Mouse (Mus musculus) liver, embryonic 14.5 days (tissue): Measurements from ENCODE around the gene Rbm47. TPM values are rescaled to one million over a fixed set of nuclear protein-coding genes. Genes with fewer than 3 reads are reported as not detected.

ENCODE experiments used
- ATAC-seq: fragments of 200-750 bp; cut with Nextera tagmentation; 2 replicates; pipeline ENCODE4 v1.8.0; 2017; ENCODE audit warnings: moderate number of reproducible peaks, mild to moderate bottlenecking, moderate library complexity; ENCODE audit not compliant: insufficient read depth
- DNase-seq, 3 experiments: peaks; one replicate each; pipeline ENCODE4 v3.0.0-alpha.2; 2012 to 2013; ENCODE audit warnings: low read depth in 3 of 3, low spot score in 3 of 3
- H3K27ac ChIP-seq: fragments of 300-500 bp; sonication (generic); 2 replicates; pipeline ENCODE4 v1.5.1; 2014; ENCODE audit warnings: moderate library complexity, mild to moderate bottlenecking, control low read depth, inconsistent platforms
- H3K27me3 ChIP-seq: fragments of 300-500 bp; sonication (generic); 2 replicates; pipeline ENCODE4 v1.6.1; 2014; ENCODE audit warnings: mild to moderate bottlenecking, low read length, moderate library complexity; ENCODE audit not compliant: control insufficient read depth, insufficient read depth
- H3K36me3 ChIP-seq: fragments of 300-500 bp; sonication (generic); replicated peaks from 2 replicates; pipeline ENCODE4 v1.6.1; 2014; ENCODE audit warnings: low read depth; ENCODE audit not compliant: control insufficient read depth, insufficient read depth
- H3K4me1 ChIP-seq, 2 experiments: fragments of 200-500 bp in 1 of 2; fragments of 300-500 bp in 1 of 2; sonication (generic) in 1 of 2; replicated peaks; 2 replicates each; pipeline ENCODE4 v1.6.1; 2012 to 2014; ENCODE audit warnings: antibody characterized with exemption in 1 of 2, inconsistent platforms in 1 of 2, low read length in 1 of 2; ENCODE audit not compliant: control insufficient read depth in 2 of 2, insufficient read depth in 2 of 2
- H3K4me2 ChIP-seq: fragments of 300-500 bp; sonication (generic); 2 replicates; pipeline ENCODE4 v1.6.1; 2014; ENCODE audit warnings: low read depth, mild to moderate bottlenecking, control low read depth, moderate library complexity
- H3K4me3 ChIP-seq, 2 experiments: fragments of 200-500 bp in 1 of 2; fragments of 300-500 bp in 1 of 2; sonication (generic) in 1 of 2; 2 replicates each; pipeline ENCODE4 v1.5.1; 2012 to 2014; ENCODE audit warnings: low read depth in 2 of 2, low read length in 2 of 2, mild to moderate bottlenecking in 2 of 2, control low read depth in 1 of 2, inconsistent platforms in 1 of 2, moderate library complexity in 1 of 2; ENCODE audit not compliant: insufficient read depth in 1 of 2
- H3K9ac ChIP-seq: fragments of 300-500 bp; sonication (generic); replicated peaks from 2 replicates; pipeline ENCODE4 v1.6.1; 2014; ENCODE audit warnings: mild to moderate bottlenecking, control low read depth, moderate library complexity
- H3K9me3 ChIP-seq: fragments of 300-500 bp; sonication (generic); 2 replicates; pipeline ENCODE4 v1.6.1; 2016; ENCODE audit warnings: low read length, mixed read lengths; ENCODE audit not compliant: control insufficient read depth
- CTCF ChIP-seq: IDR thresholded peaks from 2 replicates; pipeline ENCODE4 v1.5.1; 2016; ENCODE audit warnings: antibody characterized with exemption, low read depth, control low read depth
- EP300 ChIP-seq: IDR thresholded peaks from 2 replicates; pipeline ENCODE4 v1.6.1; 2016; ENCODE audit warnings: antibody characterized with exemption, low read depth
- WGBS: fragments of 180-500 bp; shearing (Covaris S2); extraction: QIAGEN DNeasy Blood & Tissue Kit; methylation state at CpG from one replicate; pipeline ENCODE4 v1.1.7; 2014; ENCODE audit not compliant: insufficient replicate concordance; 5-methylcytosine and 5-hydroxymethylcytosine counted together
- polyA plus RNA-seq, 2 experiments: library from polyadenylated mRNA; depleted of rRNA in 1 of 2; stranded (reverse) in 1 of 2; unstranded in 1 of 2; fragments of >200 nt; fragmentation: Nextera tagmentation in 1 of 2; extraction: Ambion mirVana in 1 of 2; gene quantifications; 2 replicates each; pipeline versions ENCODE4 v1.2.1 to v1.2.3; 2012 to 2014

The Rbm47 gene
- polyA plus RNA-seq (2012; rRNA removed) (3.1 and 3.5 TPM in 2 replicates), polyA plus RNA-seq (2014; fragmentation: Nextera tagmentation; extraction: Ambion mirVana) (7.7 and 9.0 TPM in 2 replicates)

DNA sequence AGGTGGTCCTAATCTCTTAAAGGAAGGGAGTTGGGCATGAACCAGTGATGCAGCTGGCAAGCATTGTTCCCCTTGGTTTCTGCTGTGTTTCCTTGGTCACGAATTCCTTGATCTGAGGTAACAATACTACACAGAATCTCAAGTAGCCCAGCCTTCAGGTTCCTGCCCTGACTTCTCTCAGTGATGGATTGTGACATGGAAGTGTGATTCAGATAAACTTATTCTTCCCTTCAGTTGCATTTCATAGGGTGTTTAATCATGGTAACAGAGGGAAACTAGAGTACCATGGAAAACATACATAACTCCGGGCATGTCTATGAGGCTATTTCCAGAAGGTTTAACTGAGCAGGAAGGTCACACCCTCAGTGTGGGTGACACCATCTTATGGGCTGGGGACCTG, at the start of gene Rbm47:
Gene Rbm47, minus strand, starts transcription at position 101 of the 400 bp plus-strand sequence.
- Histone ChIP-seq H3K4me1 (no peaks in the 10 kb centered on the region), H3K27ac (no peak within 1 kb of the TSS), H3K4me2 (no peak within 1 kb of the TSS), H3K27me3 (no peaks in the 10 kb centered on the region), H3K9ac (no peak within 1 kb of the TSS), H3K36me3 (no peaks in the 10 kb centered on the region), H3K9me3 (no peaks in the 10 kb centered on the region), H3K4me3 (no peak within 1 kb of the TSS)
- ATAC-seq (no peak), DNase-seq (no peak)
- 65% methylated on average over 2 of the region's 2 CpGs for WGBS
- TF ChIP-seq EP300, result no peak
- TF ChIP-seq CTCF, result no peak

DNA sequence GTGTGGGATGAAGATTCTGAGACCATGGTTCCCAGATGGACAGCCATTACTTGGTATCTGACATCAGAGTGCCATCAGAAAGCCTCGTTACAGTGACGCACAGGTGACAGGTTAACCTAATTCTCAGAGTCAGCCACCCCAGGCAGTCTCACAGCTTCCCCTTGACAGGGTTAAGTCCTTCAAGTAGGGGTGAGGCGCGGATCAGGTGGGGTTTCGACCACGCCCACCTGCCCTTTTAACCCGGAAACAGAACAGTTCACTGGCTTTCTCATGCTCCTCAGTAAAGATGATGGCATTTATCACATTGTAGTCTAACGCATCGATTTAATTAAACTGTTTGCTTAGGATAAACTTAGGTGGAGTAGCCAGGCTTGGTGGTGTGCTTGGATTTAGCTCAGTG, 47.7 kb upstream of the Rbm47 start:
- Histone ChIP-seq H3K36me3 (no peaks in the 10 kb centered on the region), H3K4me2 (no peak overlapping the region), H3K27me3 (no peaks in the 10 kb centered on the region), H3K4me1 (peaks cover 0 to 12% of the 10 kb centered on the region in 2 experiments; a peak in 3 of 4 replicates), H3K4me3 (no peak overlapping the region), H3K9ac (no peak overlapping the region), H3K9me3 (no peaks in the 10 kb centered on the region), H3K27ac (no peak overlapping the region)
- TF ChIP-seq CTCF (no peak), EP300 (no peak)
- no peak for DNase-seq
- no peak for ATAC-seq
- WGBS, result 61% methylated on average over 9 of the region's 9 CpGs

DNA sequence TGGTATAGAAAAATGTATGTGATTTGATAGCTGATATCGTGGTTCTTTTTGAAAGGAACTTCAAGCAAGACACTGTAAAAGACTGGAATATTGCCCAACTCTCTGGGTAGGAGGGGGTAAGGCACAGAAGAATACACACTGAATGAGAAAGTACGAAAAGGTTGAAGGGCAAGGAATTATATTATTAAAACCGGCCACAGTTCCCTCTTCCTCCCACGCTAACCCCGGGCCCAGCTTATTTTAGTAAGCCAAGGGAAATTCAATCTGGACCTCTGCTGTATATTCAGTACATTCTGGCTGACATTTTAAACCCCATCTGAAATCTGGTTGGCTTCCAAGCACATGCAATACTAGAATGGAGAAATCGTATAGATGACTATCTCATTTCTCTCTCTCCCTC, 46.8 kb upstream of the Rbm47 start:
- DNase-seq (no peak), ATAC-seq (no peak)
- Histone ChIP-seq H3K9me3 (no peaks in the 10 kb centered on the region), H3K4me2 (no peak overlapping the region), H3K4me1 (peaks cover 0 to 16% of the 10 kb centered on the region in 2 experiments; a peak in 3 of 4 replicates), H3K36me3 (no peaks in the 10 kb centered on the region), H3K4me3 (no peak overlapping the region), H3K27ac (no peak overlapping the region), H3K27me3 (no peaks in the 10 kb centered on the region), H3K9ac (no peak overlapping the region)
- 60% methylated on average over 6 of the region's 6 CpGs for WGBS
- TF ChIP-seq CTCF (no peak), EP300 (no peak)

DNA sequence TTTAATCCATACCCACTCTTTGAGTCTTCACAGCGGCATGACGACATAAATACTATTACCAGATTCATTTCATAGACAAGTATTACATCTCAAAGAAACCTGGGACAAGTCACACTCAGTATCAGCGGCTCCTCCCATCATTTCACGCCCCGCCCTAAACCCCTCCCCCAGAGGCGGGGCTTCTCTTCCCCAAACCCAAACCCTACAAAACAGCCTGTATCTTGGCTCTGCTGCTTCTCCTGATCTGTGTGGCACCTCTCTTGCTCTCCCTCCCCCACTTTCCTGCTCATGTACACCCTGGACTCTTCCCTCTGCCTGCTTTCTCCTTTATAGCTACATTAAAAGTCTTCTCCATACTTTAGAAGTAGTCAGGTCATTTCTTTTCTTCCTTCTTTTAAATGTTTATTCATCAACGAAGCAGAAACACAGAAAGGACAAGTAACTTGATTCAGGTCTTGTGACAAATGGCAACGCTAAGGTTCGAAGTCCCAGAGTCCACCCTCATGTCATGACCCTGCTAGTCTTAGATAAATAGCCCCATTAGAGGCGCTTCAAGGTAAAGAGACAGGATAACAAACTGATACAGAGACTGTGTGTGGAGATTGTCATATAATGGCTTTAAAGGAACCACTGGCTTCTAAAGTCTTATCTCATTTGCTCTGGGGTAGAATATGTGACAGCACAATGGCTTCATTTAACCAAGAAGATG, 42.8 kb upstream of the Rbm47 start:
- Histone ChIP-seq H3K27ac (no peak overlapping the region), H3K9me3 (no peaks in the 10 kb centered on the region), H3K4me1 (peaks cover 0 to 16% of the 10 kb centered on the region in 2 experiments; a peak in 3 of 4 replicates), H3K4me3 (no peak overlapping the region), H3K9ac (no peak overlapping the region), H3K4me2 (no peak overlapping the region), H3K36me3 (no peaks in the 10 kb centered on the region), H3K27me3 (no peaks in the 10 kb centered on the region)
- DNase-seq (peak in 1 of 3 experiments; percentile 19), ATAC-seq (peak; percentile 77)
- TF ChIP-seq CTCF, result no peak
- TF ChIP-seq EP300, result no peak
- WGBS, result 35% methylated on average over 10 of the region's 10 CpGs

DNA sequence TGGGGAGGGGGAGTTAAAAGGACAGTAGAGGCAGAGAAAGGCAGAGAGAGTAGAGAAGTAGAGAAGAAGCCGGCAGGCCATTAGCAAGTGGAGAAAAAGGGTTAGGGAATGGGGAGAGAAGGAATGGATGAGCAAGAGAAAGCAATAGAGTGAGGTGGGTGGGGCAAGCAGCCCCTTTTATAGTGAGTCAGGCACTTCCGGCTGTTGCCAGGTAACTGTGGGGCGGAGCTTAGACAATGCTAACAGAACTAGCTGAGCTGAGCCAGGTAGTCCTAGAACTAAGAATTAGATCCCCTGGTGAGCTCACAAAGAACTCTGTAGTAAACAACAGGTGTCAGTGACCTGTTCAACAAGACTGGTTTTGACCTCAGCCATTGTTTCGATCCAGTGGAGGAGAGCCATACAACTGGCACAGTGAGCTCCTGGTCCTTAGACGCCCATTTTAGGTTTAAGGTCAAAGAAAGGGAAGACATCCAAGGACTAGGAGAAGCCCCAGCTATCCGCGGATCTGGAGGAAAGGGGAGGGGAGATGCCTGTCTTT, 41.5 kb upstream of the Rbm47 start:
- WGBS, result 54% methylated on average over 7 of the region's 7 CpGs
- DNase-seq, result no peak

More for the DNA sequence above, 41.5 kb upstream of the Rbm47 start:
- no peaks in the 10 kb centered on the region for H3K27me3 ChIP-seq
- H3K36me3 ChIP-seq, result no peaks in the 10 kb centered on the region
- H3K9me3 ChIP-seq, result no peaks in the 10 kb centered on the region
- no peak overlapping the region for H3K9ac ChIP-seq
- no peak overlapping the region for H3K4me3 ChIP-seq
- H3K27ac ChIP-seq, result no peak overlapping the region
- ATAC-seq, result no peak
- H3K4me1 ChIP-seq, result peaks cover 0 to 16% of the 10 kb centered on the region in 2 experiments; a peak in 3 of 4 replicates
- no peak for TF ChIP-seq CTCF
- no peak for TF ChIP-seq EP300
- H3K4me2 ChIP-seq, result no peak overlapping the region
